Mouse (Mus musculus): ENCODE results near the gene Spock1. TPM values are rescaled to one million over a fixed set of nuclear protein-coding genes. Genes with fewer than 3 reads are reported as not detected.
A peak's percentile ranks its signal among the peaks of the same experiment; 100 is the strongest.

Gene Spock1
- total RNA-seq, 2 experiments from 2014 or later: 13.2 to 14.7 TPM

DNA sequence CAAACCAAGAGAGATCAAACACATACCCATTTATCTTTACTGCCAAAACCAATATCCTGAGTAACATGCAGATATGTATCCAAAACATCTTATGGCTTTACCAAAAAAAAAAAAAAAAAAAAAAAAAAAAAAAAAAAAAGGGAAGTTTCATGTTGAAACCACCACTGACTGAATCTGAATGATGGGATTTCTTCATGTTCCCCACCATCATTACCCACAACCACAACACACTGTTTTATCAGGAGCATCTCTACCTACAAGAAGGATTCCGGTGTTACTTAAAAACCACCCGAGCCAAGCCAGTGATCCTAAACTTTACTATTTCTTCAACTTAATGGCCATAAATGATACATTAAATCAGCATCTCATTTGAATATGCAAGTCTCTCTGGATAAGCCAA is 109.5 kb downstream of the Spock1 start:
- DNase-seq: no peak

DNA sequence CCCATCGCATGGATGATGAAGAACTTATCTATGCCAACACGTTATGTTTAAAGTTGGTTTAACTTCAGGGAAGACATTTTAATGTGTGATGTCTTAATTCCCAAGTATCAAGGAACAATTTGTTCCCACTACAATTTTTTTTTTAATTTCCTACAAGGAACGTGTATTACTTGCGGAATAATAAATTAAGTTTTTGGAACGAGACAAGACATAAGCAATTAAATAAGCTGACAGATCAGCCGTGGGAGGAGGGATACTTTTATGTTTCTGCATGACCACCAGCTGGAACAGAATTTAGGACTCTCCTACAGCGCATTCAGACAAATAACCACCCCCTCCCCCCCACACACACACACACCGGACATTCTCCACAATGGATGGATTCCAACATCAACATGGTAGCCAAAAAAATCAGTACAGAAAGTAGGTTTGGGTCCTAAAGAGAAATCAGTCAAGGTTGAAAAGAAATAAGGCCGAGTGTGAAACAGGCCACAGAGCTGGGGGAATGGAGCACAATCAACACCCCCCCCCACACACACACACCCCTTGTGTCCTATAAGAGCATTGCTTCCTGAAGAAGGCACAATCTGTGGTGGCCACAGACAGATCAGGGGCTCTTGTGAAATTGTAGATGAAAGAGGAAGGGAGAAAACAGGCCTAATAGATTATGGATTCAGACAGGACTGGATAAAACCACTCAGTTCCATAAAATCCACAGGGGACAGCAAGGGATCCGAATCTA is 111.0 kb downstream of the Spock1 start:
- DNase-seq: no peak

DNA sequence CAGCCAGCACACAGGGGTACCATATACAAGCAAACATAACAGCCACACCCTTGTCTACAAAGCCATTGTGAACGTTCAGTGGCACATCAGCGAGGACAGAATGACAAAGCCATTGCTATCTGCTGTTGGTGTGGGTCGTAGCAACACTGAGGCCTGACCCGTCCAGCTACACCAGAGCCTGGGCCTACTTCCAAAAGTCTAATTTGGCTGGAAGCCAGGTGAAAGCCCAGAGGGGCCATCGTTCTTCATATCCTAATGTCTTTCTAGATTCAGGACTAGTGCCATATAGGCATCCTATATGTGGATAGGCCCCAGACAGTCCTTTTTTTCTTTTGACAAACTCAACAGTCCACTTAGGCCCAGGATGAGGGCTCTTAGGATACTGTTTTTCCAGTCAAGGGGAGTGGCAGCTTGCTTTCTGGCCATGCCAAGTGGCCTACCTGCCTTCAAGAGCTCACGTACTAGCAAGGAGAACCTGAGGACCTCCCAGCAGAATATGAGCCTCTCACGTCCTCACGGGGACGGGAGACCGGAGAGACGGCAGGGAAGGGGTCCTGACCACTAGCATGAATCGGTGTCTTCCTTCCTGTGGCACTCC is 114.4 kb downstream of the Spock1 start:
- peak; percentile 35 for DNase-seq

DNA sequence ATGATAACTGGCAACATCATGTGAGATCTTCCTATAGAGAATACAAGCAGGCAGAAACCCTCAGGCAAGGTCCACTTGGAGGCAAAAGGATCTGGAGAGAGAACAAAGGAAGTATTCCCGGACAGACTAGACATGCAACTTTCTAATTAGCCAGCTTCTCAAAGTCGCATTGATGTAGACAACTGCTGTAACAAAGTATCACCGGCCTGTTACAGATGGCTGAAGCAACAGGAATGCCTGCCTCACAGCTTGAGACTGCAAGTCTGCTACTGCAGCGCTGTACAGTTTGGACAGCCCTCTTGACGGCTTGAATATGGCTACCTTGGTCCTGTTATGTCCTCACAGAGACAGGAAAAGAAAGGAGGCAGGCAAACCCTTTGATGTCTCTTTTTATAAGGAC is 118.3 kb downstream of the Spock1 start:
- DNase-seq: no peak

DNA sequence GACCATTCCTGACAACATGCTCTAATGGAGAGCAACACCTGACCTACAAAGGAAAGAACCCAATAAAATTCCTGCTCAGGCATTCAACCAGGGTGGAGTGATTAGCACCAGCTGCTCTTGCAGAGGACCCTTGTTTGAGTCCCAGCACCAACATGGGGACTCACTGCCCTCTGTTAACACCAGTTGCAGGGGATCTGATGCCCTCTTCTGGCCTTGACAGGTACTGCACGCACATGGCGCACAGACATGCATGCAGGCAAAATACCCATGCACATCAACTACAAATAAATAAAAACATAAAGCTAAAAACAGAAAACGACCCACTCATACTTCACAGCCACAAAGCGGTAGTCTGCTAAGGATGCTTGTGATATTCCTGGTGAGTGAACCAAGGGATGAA is 119.8 kb downstream of the Spock1 start:
- no peak for DNase-seq

DNA sequence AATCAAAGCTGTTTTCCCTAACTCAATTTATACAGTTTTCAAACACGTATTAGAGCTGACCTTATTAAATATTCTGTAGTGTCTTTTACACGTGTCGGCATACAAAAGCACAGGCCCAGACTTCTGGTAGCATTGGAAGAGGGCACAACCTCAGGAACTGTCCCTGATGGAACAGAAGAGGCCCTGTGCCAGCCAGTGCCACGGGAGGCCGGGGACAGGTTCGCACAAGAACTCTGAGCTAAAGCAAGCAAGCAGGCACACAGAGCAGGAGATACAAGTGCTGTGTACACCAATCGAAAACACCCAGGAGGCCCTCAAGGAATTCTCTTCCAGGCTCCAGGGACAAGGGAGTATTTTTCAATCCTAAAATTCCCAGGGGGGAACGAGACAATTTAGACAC is 121.9 kb downstream of the Spock1 start:
- no peak for DNase-seq

DNA sequence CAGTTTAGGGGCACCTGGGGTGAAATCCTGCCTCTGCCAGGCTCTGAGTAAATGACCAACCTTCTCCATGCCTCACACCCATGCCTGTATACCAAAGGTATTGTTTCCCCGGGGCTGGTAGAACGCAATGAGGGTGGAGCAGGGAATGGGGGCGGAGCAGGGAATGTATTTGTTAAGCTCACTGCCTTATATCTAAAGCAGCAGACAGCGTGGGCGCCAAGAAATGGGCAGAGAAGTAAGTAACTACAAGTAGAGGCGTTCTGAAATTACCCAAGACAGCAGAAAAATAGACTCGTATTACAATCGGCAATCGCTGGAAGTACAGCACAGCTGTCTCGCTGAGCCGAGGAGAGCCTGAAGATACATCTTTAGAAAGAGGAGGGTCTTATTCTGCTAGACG is 125.2 kb downstream of the Spock1 start:
- no peak for DNase-seq

DNA sequence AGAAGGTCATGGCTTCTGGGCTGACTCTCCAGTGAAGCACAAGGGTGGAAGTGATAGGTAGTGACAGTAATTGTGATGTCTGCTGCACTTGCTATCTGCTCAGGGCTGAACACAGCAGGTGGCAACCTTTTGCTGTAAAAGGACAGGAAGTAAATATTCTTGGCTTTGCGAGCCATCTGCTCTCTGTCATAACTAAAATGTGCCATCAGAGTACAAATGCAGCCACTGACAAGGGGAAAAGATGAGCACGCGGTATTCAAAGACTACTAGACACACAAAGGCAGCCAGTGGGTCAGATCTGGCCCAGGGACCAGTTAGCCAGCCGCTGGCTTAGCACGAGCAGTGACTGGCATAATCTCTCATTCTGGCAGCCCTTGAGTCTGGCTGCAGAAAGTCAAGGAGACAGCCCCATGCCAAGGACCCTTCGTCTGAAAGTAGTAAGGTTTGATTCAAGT is 126.0 kb downstream of the Spock1 start:
- DNase-seq: no peak

DNA sequence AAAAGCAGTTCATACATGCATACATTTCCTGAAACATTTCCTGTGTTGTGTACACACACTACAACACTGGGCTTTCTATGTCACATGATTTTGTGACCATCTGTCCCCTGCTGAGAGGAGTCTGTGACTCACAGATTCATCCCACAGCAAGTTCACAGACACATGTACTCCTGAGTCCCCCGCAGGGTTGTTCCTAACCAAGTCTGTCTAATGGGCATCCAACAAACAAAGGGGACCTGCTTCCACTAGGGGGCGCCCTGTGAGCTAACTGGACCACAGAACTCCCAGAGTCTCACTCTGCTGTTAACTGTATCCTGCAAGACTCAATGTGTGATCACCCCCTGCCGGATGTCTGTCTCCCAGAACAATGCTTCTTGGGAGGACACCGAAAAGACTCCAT is 129.0 kb downstream of the Spock1 start:
- DNase-seq: peak; percentile 12

DNA sequence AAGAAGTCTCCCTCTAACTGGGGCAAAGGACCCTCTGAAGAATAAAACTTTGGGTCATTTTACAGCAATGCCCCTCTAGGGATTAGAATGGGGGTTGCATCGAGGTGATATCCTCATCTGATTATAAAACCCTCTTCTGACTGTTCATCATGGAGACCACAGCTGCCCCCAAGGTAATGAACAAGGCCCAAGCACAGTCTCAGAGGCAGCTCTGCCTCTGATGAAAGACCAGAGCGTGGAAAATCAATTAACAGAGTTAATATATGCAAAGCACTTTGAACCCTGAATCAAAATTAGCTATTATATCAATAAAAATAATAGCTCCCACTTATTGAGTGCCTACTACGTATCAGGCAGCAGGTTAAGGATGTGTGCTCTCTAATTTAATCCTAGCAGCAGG is 129.6 kb downstream of the Spock1 start:
- DNase-seq: no peak

DNA sequence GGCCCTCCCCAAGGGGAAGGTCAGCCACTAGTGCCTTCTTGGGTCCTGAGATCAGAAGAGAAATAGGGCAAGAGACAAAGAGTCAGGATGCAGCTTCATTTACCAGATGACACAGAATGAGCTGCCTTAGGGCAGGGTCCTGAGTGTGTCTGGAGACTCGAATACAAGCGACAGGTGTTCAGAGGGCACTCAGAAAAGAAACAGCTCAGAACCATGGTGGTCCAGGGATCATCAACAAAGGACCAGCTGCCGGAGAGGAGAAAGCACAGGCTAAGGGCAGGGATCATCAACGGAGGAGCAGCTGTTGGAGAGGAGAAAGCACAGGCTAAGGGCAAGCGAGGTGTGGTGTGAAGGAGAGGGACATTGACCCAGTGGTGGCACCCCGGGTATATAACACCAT is 136.1 kb downstream of the Spock1 start:
- DNase-seq: no peak

DNA sequence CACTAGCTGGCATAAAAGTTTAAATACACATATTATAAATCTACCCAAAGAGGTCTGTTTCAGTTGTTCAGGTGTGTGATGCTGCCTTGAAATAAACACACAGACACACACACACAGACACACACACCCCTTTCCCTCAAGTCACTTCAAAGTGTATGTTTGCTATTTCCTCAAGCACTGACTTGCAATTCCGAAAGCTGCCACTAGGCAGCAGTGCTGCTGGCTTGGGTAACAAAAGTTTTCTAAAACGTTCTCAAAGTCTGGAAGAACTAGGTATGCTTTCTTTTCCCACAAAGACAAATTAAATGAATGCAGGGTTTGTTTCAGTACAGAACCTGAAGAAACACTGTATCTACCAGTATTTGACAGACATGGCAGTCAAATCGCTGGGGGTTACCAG is 141.4 kb downstream of the Spock1 start:
- DNase-seq: peak; percentile 15

DNA sequence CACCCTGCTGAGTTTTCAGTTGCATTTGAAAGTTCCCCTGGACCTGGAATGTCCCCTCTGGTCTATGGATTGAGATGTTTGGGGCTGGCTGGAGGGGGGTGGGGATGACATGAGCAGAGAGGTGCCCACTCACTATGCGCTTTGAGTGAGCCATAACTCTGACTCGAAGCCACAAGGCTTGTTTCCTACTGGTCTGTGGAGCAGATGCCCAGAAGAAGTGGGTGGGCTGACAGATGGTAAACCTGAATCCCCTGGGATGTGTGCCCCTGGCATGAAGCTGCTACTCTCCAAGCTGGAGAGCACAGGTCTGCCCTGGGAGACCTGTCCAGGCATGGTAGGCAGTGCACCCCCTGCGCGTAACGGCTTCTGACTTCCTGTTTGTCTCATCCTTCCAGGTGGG is 147.0 kb downstream of the Spock1 start:
- DNase-seq: no peak

DNA sequence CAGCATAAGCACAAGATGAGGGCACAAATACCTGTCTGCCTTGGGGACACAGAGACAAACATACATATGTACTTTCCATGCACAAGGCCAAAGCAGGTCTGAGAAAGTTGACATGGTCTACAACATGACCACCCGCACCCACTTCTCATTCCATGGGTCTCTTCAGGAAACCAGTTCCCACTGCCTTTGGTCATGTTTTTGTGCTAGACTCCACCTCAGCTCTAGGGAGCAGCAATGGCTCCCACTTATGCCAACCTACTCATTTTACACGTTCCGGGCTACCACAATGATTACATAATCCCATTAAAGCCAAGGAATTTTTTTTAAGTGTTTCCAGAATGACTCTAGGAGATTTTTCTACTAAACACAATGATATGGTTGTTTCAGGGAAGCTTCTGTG is 147.5 kb downstream of the Spock1 start:
- DNase-seq: no peak

DNA sequence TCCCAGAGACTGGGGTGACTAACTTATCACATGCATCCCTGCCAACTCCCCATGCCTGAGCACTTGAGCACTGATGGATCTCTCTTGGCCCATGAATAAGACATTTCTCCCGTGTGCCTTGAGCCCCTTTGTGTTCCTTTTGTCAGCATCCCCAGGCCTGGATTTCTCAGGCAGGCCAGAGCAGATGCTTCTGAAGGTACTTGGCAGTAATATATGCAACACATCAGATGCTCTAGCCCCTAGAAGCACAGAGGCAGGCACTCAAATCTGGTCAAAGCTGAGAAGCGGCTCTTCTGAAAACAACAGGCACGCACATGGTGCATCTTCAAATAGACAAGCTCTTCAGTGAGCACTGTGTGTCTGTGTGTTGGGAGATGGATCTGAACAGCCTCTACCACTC is 151.8 kb downstream of the Spock1 start:
- DNase-seq: no peak

DNA sequence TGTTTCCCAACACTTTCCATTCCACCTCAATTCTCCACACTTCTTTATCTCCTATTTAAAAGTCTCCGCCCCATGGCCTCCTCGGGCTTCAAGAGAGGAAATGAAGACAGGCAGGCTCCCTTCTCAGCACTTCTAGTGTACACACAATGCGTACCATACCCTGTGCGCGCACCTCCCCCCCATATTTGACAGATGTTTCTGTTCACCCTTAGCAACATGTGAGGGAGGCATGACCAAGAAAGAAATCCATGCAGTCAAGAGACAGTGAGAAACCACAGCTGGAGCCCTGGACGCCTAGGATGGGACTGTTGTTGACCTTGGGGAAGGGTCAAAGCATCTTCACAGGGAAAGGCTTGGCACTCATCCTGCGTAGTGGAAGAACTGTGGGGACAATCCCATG is 157.3 kb downstream of the Spock1 start:
- no peak for DNase-seq

DNA sequence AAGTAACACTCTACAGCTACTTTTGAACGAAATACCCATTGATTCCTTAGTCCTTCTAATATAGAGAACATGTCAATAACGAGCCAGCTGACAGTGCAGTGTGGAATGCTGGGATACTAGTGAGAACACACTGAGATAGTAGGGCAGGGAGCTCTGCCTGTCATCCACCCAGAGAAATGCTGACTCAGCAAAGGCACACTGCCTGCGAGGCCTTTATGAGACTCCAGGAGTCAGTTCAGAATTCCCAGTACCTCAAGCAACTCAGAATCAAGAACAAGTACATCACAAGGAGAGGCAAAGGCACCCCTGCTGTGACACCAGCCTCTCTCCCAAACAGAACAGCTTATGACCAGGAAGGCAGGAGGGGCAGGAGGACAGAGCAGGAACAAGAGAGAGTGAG is 163.5 kb downstream of the Spock1 start:
- no peak for DNase-seq

DNA sequence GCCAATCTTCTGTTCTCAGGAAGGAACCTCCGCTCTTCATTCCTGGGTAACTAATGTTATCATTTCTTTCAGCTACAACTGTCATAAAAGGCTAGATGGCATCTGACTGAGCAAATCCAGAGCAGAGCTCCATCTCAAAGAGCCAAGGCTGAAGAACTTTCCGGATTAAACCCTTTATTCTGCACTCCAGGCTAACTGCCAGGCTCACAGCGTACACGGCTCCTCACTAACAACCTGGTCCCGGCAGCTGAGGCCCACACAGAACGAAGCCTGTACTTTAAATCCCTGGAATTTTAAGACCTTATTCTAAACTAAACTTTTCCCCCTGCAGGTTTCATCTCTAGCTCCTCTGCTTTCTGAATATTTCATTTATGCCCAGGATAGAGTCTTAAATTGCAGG is 166.9 kb downstream of the Spock1 start:
- DNase-seq: no peak

DNA sequence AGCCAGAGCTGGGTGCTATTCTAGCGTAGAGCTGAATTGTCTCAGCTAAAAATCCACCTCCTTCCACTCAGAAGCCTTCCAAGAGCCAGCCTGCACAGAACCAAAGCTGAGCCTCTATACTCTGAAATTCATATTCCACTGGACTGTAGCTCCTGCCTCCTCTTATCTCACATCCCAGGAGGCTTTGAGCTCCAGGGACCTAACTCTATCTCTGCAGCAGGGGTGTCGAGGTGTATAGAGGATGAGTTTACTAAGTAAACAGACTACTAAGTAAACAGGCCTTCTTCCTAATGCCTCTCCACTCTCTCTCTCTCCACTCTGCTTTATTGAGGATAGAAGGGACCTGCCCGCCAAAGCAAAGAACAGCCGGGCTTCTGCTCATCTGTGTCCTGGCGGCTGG is 167.7 kb downstream of the Spock1 start:
- no peak for DNase-seq

DNA sequence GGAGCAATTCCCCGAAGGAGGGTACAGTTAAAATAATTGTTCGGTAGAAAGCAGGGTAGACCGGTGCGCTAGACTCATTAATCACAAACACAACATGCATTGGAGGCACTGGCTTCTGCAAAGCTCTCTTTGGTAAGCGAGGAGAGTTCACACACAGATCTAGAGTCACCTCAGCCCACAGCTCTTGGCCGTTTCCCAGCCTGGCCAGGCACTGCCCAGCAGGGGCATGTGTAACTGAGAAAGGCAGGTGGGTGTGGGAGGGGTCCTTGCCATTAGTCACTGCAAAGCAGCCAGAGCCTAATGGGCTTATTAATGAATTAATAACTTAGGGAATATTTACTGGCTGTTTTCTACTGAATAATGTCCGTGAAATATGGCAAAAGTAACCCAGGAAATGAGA is 172.1 kb downstream of the Spock1 start:
- no peak for DNase-seq

DNA sequence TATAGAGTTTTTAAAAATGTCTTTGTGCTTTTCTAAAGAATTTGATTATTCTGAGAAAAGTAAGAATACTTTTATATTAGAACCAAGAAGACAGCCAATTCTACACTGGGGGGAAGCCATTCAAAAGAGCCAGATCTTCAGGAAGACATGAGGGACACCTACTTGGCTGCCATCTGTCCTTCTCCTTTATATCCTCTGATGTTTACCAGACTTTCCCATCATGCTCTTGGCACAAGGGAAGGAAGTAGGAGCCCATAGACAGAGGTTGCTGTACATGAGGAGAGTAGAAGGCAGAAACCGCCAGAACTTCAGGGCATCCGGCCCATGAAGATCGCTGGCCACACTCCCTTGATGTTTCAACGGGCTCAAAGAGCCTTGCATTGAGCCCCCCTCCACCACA is 173.6 kb downstream of the Spock1 start:
- DNase-seq: no peak

DNA sequence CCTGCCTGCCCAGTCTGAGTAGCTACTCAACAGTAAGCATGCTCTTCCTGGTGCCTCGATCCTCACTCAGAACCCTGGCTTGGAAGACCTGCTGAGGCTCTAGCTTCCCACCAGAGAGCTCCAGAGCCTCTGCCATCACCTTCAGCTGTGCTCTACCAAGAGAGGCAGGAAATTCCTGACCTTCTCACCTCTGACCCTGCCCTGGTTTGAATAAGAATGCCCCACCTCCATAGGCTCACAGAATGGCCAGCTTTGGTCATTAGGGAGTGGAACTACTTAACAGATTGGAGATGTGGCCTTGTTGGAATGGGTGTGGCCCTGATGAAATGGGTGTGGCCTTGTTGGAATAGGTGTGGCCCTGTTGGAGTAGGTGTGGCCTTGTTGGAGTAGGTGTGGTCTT is 174.6 kb downstream of the Spock1 start:
- DNase-seq: no peak

DNA sequence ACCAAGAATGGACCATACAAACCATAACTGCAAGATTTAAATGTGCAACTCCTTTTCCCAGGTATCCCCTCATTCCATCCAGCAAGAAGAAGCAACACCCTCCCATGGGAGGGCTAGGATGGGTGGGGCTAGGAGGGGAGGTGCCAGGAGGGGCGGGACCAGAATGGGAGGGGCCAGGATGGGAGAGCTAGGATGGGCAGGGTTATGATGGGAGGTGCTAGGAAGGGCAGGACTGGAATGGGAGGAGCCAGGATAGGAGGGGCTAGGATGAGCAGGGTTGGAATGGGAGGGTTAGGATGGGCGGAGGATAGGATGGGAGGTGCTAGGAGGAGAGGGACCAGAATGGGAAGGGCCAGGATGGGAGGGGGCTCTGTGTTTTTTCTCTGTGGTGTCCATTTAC is 175.9 kb downstream of the Spock1 start:
- DNase-seq: no peak

DNA sequence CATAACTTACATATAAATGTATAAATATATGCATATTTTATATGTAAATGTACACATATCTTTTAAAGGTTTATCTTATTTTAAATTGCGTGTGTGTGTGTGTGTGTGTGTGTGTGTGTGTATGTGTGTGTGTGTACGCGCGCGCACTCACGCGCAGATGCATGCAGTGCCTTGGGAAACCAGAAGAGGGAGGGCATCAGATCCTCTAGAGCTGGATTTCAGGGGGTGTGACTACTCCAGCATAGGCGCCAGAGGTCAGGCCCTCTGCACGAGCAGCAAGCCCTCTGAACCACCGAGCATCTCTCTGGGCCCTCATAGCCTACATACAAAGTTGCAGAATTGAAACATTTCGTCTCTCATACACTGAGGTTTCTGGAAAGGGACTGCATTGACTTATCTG is 180.4 kb downstream of the Spock1 start:
- DNase-seq: no peak

Data from adrenal gland, postnatal 10 days (tissue).